ENCODE assay signal across 8 mouse cellular contexts in genomic region chr6:90716066-90716704, GRCm38 (mm10).
DNase-seq lines count a peak whose midpoint lies in the region; ATAC-seq and TF ChIP-seq lines count a peak whose summit lies in the region.

No protein-coding gene starts in this region.

- H3K27me3 ChIP-seq in embryonic facial prominence, embryonic 14.5 days (replicated peaks; ENCODE audit: control insufficient read depth, insufficient read depth, low read length) = no peaks in the 10 kb centered on the region
- H3K27me3 ChIP-seq in heart, embryonic 13.5 days (replicated peaks) = no peaks in the 10 kb centered on the region
- no peaks in the 10 kb centered on the region for H3K27me3 ChIP-seq in kidney, postnatal 0 days (ENCODE audit: insufficient read depth, low read length)

- H3K79me2 ChIP-seq in macrophage (ENCODE audit: inconsistent target) = peaks cover 95% of the 10 kb centered on the region

- peak; percentile 81 for ATAC-seq in embryonic facial prominence, embryonic 14.5 days (ENCODE audit: low read depth)
- ATAC-seq in heart, embryonic 13.5 days (ENCODE audit: extremely low read depth, insufficient number of reproducible peaks, low FRiP score, low TSS enrichment) = peak; percentile 81
- peak; percentile 85 for ATAC-seq in kidney, postnatal 0 days (replicated peaks; ENCODE audit: low FRiP score, low read depth)

- peak; percentile 26; the same call in 1 of the 2 replicates for TF ChIP-seq CTCF in kidney, postnatal 0 days (IDR thresholded peaks at IDR 0.05; ENCODE audit: low read depth)

- H3K9me3 ChIP-seq in embryonic facial prominence, embryonic 14.5 days (ENCODE audit: control insufficient read depth, low read length) = no peaks in the 10 kb centered on the region
- H3K9me3 ChIP-seq in heart, embryonic 13.5 days = no peaks in the 10 kb centered on the region
- no peaks in the 10 kb centered on the region for H3K9me3 ChIP-seq in kidney, postnatal 0 days (replicated peaks; ENCODE audit: low read length)

- H3K4me1 ChIP-seq in embryonic facial prominence, embryonic 14.5 days (ENCODE audit: control insufficient read depth, insufficient read depth, low read length) = peaks cover 52% of the 10 kb centered on the region
- H3K4me1 ChIP-seq in heart, embryonic 13.5 days = peaks cover 88% of the 10 kb centered on the region
- peaks cover 54% of the 10 kb centered on the region for H3K4me1 ChIP-seq in kidney, postnatal 0 days (replicated peaks; ENCODE audit: insufficient read depth, low read length)

- WGBS in embryonic facial prominence, embryonic 14.5 days = 3% methylated on average over 16 of the region's 49 CpGs
- WGBS in heart, embryonic 13.5 days = under 1% methylated on average over 49 of the region's 49 CpGs
- under 1% methylated on average over 49 of the region's 49 CpGs for WGBS in kidney, postnatal 0 days
- 1% methylated on average over 49 of the region's 49 CpGs for WGBS in macrophage (ENCODE audit: missing documents)

- H3K9ac ChIP-seq in embryonic facial prominence, embryonic 14.5 days (ENCODE audit: low read depth, low read length) = peak overlapping the region; percentile 86
- peak overlapping the region; percentile 94 for H3K9ac ChIP-seq in heart, embryonic 13.5 days
- peak overlapping the region; percentile 89 for H3K9ac ChIP-seq in kidney, postnatal 0 days (ENCODE audit: low read depth, low read length)

- H3K4me3 ChIP-seq in embryonic facial prominence, embryonic 14.5 days (ENCODE audit: low read depth, low read length) = peak overlapping the region; percentile 82
- H3K4me3 ChIP-seq in heart, embryonic 13.5 days = peak overlapping the region; percentile 85
- H3K4me3 ChIP-seq in kidney, postnatal 0 days (replicated peaks; ENCODE audit: low read depth, low read length) = peak overlapping the region; percentile 72
- H3K4me3 ChIP-seq in macrophage (ENCODE audit: inconsistent target) = peak overlapping the region; percentile 49

- peak overlapping the region; percentile 88 for H3K27ac ChIP-seq in embryonic facial prominence, embryonic 14.5 days (replicated peaks; ENCODE audit: low read depth, low read length)
- peak overlapping the region; percentile 85 for H3K27ac ChIP-seq in heart, embryonic 13.5 days (replicated peaks)
- peak overlapping the region; percentile 88 for H3K27ac ChIP-seq in kidney, postnatal 0 days
- peak overlapping the region; percentile 32 for H3K27ac ChIP-seq in macrophage

- H3K36me3 ChIP-seq in embryonic facial prominence, embryonic 14.5 days (ENCODE audit: control insufficient read depth, insufficient read depth, low read length) = 0 out of 2 replicates have a peak, but pooled peaks cover 4% of the 10 kb centered on the region
- H3K36me3 ChIP-seq in heart, embryonic 13.5 days = no peaks in the 10 kb centered on the region
- H3K36me3 ChIP-seq in kidney, postnatal 0 days (ENCODE audit: insufficient read depth, low read length) = no peaks in the 10 kb centered on the region
- H3K36me3 ChIP-seq in macrophage (ENCODE audit: inconsistent target) = no peaks in the 10 kb centered on the region

- peak overlapping the region; percentile 78 for H3K4me2 ChIP-seq in embryonic facial prominence, embryonic 14.5 days (ENCODE audit: low read depth, low read length)
- peak overlapping the region; percentile 94 for H3K4me2 ChIP-seq in heart, embryonic 13.5 days
- peak overlapping the region; percentile 81 for H3K4me2 ChIP-seq in kidney, postnatal 0 days (ENCODE audit: low read length)

- peak; percentile 86 for DNase-seq in 416B (ENCODE audit: low read depth)
- peak; percentile 67 for DNase-seq in WW6 (ENCODE audit: low read depth, low spot score)
- peak; percentile 90 for DNase-seq in embryonic facial prominence, embryonic 14.5 days (ENCODE audit: low spot score)
- peak; percentile 92 for DNase-seq in kidney, postnatal 0 days (ENCODE audit: low spot score)
- peak; percentile 80 for DNase-seq in skeletal muscle tissue, adult 2 months (ENCODE audit: low read depth, low spot score)
- DNase-seq in yolk sac, embryonic 10.5 days (ENCODE audit: low spot score) = peak; percentile 92

Comparison
In these comparisons a context has a peak if more than half of its experiments do, and no peak if none do; other contexts are left out.
1. Peak in every context shown above with its lines: DNase-seq, ATAC-seq, H3K4me3 ChIP-seq and H3K27ac ChIP-seq.
2. H3K27ac ChIP-seq: peak in every context shown above with its lines; median percentile 88 in embryonic facial prominence, embryonic 14.5 days; 88 in kidney, postnatal 0 days; 85 in heart, embryonic 13.5 days; 32 in macrophage.